In genomic region chr2:174415731-174416310, GRCm38 (mm10) we compare ENCODE assay signal across 8 mouse cellular contexts. TPM values are rescaled to one million over a fixed set of nuclear protein-coding genes. Genes with fewer than 3 reads are reported as not detected.
DNase-seq lines count a peak whose midpoint lies in the region; ATAC-seq and TF ChIP-seq lines count a peak whose summit lies in the region.

Gene Nelfcd (plus strand): TSS chr2:174415804.

- no peaks in the 10 kb centered on the region for H3K9me3 ChIP-seq in ES-E14 (ENCODE audit: control insufficient read depth, insufficient read depth, low read depth, low read length)
- no peaks in the 10 kb centered on the region for H3K9me3 ChIP-seq in forebrain, embryonic 16.5 days (ENCODE audit: control insufficient read depth, low read length)
- H3K9me3 ChIP-seq in lung, embryonic 14.5 days (ENCODE audit: low read depth, low read length) = no peaks in the 10 kb centered on the region

- no peaks in the 10 kb centered on the region; the same call in 1 of the 2 replicates for H3K36me3 ChIP-seq in ES-E14 (ENCODE audit: control insufficient read depth, insufficient read depth, low read length, poor library complexity, severe bottlenecking)
- no peaks in the 10 kb centered on the region for H3K36me3 ChIP-seq in forebrain, embryonic 16.5 days (ENCODE audit: control insufficient read depth, insufficient read depth)
- peaks cover 16% of the 10 kb centered on the region; the same call in 1 of the 2 replicates for H3K36me3 ChIP-seq in lung, embryonic 14.5 days (ENCODE audit: insufficient read depth)
- H3K36me3 ChIP-seq in thymus, adult 2 months (ENCODE audit: control insufficient read depth, insufficient read depth, low read length) = no peaks in the 10 kb centered on the region; the same call in 1 of the 2 replicates

- intact Hi-C loops in heart, postnatal 36 days (cut with DNase I) = loop anchor here (2.0 to 10.0 kb wide), 3 partner anchors 57 to 259 kb away; partner anchors contain the start of gene Prelid3b

- H3K4me3 ChIP-seq in ES-E14 (ENCODE audit: insufficient read depth in 1 of 2, low read depth in 1 of 2, low read length in 2 of 2, poor library complexity in 1 of 2, severe bottlenecking in 1 of 2) = peak within 1 kb of the TSS; percentile 92 to 100
- H3K4me3 ChIP-seq in forebrain, embryonic 16.5 days (replicated peaks; ENCODE audit: low read length) = peak within 1 kb of the TSS; percentile 90
- H3K4me3 ChIP-seq in layer of hippocampus, adult 2 months = peak within 1 kb of the TSS; percentile 63
- H3K4me3 ChIP-seq in lung, embryonic 14.5 days (ENCODE audit: low read depth, low read length) = peak within 1 kb of the TSS; percentile 87
- H3K4me3 ChIP-seq in olfactory bulb, adult 2 months (ENCODE audit: insufficient read depth, low read depth, low read length) = peak within 1 kb of the TSS; percentile 89
- peak within 1 kb of the TSS; percentile 83 for H3K4me3 ChIP-seq in thymus, adult 2 months (ENCODE audit: control insufficient read depth, insufficient read depth, low read length)

- no peak for TF ChIP-seq POLR2A in olfactory bulb, adult 2 months (IDR thresholded peaks at IDR 0.05; ENCODE audit: insufficient read depth, low read depth, low read length)
- peak; percentile 76 for TF ChIP-seq POLR2A in thymus, adult 2 months (IDR thresholded peaks at IDR 0.05; ENCODE audit: control insufficient read depth, extremely low read depth, insufficient read depth, low read length, poor library complexity)

- H3K4me2 ChIP-seq in forebrain, embryonic 16.5 days (ENCODE audit: low read length) = peak within 1 kb of the TSS; percentile 96
- H3K4me2 ChIP-seq in lung, embryonic 14.5 days = peak within 1 kb of the TSS; percentile 88

- no peaks in the 10 kb centered on the region for H3K4me1 ChIP-seq in ES-E14 (ENCODE audit: control insufficient read depth in 2 of 2, insufficient read depth in 2 of 2, low read length in 2 of 2, poor library complexity in 1 of 2)
- peaks cover 9% of the 10 kb centered on the region for H3K4me1 ChIP-seq in forebrain, embryonic 16.5 days (replicated peaks; ENCODE audit: control insufficient read depth, insufficient read depth, low read length)
- peaks cover 9% of the 10 kb centered on the region for H3K4me1 ChIP-seq in lung, embryonic 14.5 days (ENCODE audit: insufficient read depth)
- peaks cover 13% of the 10 kb centered on the region for H3K4me1 ChIP-seq in olfactory bulb, adult 2 months (ENCODE audit: control insufficient read depth, insufficient read depth, low read length)
- H3K4me1 ChIP-seq in thymus, adult 2 months (replicated peaks; ENCODE audit: control insufficient read depth, insufficient read depth, low read length) = peaks cover 6% of the 10 kb centered on the region

- peak; percentile 96 for ATAC-seq in forebrain, embryonic 16.5 days
- ATAC-seq in lung, embryonic 14.5 days (ENCODE audit: insufficient read depth) = peak; percentile 92

- H3K27ac ChIP-seq in ES-E14 (ENCODE audit: insufficient read depth, low read depth, low read length, poor library complexity, severe bottlenecking) = peak within 1 kb of the TSS; percentile 70; the same call in 1 of the 2 replicates
- H3K27ac ChIP-seq in forebrain, embryonic 16.5 days (ENCODE audit: low read length) = no peak within 1 kb of the TSS
- peak within 1 kb of the TSS; percentile 81 for H3K27ac ChIP-seq in layer of hippocampus, adult 2 months
- no peak within 1 kb of the TSS for H3K27ac ChIP-seq in lung, embryonic 14.5 days (ENCODE audit: low read depth)
- H3K27ac ChIP-seq in olfactory bulb, adult 2 months (ENCODE audit: insufficient read depth, low read depth, low read length) = no peak within 1 kb of the TSS
- no peak within 1 kb of the TSS for H3K27ac ChIP-seq in thymus, adult 2 months (ENCODE audit: control insufficient read depth, insufficient read depth, low read length)

- H3K9ac ChIP-seq in ES-E14 (ENCODE audit: insufficient read depth, low read depth, low read length, poor library complexity, severe bottlenecking) = peak within 1 kb of the TSS; percentile 100
- peak within 1 kb of the TSS; percentile 80 for H3K9ac ChIP-seq in forebrain, embryonic 16.5 days (replicated peaks; ENCODE audit: low read depth, low read length)
- H3K9ac ChIP-seq in lung, embryonic 14.5 days = peak within 1 kb of the TSS; percentile 87

- DNase-seq in ES-E14 (ENCODE audit: low read depth, low spot score) = peak; percentile 95
- DNase-seq in cerebellum, adult 11-12 months = peak; percentile 93
- DNase-seq in heart, postnatal 36 days = peak; percentile 95
- DNase-seq in layer of hippocampus, adult 2 months (ENCODE audit: low spot score in 2 of 2) = peak; percentile 92 to 94
- DNase-seq in lung, embryonic 14.5 days = peak; percentile 100
- DNase-seq in thymus, adult 2 months = peak; percentile 94

- in situ Hi-C loops in ES-E14 (cut with MboI; ENCODE audit: low sequenced_read_pairs in 2 of 2, unreplicated experiment in 2 of 2) = no loop called here

- under 1% methylated on average over 40 of the region's 40 CpGs for WGBS in forebrain, embryonic 16.5 days
- WGBS in lung, embryonic 14.5 days = under 1% methylated on average over 40 of the region's 40 CpGs
- under 1% methylated on average over 40 of the region's 40 CpGs for WGBS in olfactory bulb, adult 2 months
- under 1% methylated on average over 40 of the region's 40 CpGs for WGBS in thymus, adult 2 months

- no peak for TF ChIP-seq CTCF in layer of hippocampus, adult 2 months (conservative IDR thresholded peaks at IDR 0.05)
- TF ChIP-seq CTCF in lung, embryonic 14.5 days (IDR thresholded peaks at IDR 0.05; ENCODE audit: low read depth) = no peak
- no peak for TF ChIP-seq CTCF in olfactory bulb, adult 2 months (IDR thresholded peaks at IDR 0.05; ENCODE audit: insufficient read depth, low read depth, low read length)
- TF ChIP-seq CTCF in thymus, adult 2 months (IDR thresholded peaks at IDR 0.05; ENCODE audit: borderline replicate concordance, control insufficient read depth, extremely low read depth, insufficient read depth, low read length, poor library complexity) = peak; percentile 35; the same call in 1 of the 2 replicates

- H3K27me3 ChIP-seq in forebrain, embryonic 16.5 days (replicated peaks; ENCODE audit: control insufficient read depth, insufficient read depth, low read length) = no peaks in the 10 kb centered on the region
- H3K27me3 ChIP-seq in lung, embryonic 14.5 days (ENCODE audit: insufficient read depth, low read length) = no peaks in the 10 kb centered on the region
- no peaks in the 10 kb centered on the region for H3K27me3 ChIP-seq in thymus, adult 2 months (ENCODE audit: control insufficient read depth, insufficient read depth, low read length)

TF ChIP-seq in ES-E14, 5 proteins besides CTCF, POLR2A, EP300 and RAD21:
- TF ChIP-seq ZNF384 (IDR thresholded peaks at IDR 0.05; ENCODE audit: low read depth, low read length) = no peak
- no peak for TF ChIP-seq MAFK (IDR thresholded peaks at IDR 0.05; ENCODE audit: insufficient read depth, low read depth, low read length)
- TF ChIP-seq CHD2 (IDR thresholded peaks at IDR 0.05; ENCODE audit: low read depth, low read length) = peak; percentile 37; the same call in 1 of the 2 replicates
- no peak for TF ChIP-seq ZC3H11A (IDR thresholded peaks at IDR 0.05; ENCODE audit: borderline replicate concordance, low read depth, low read length)
- TF ChIP-seq HCFC1 (IDR thresholded peaks at IDR 0.05; ENCODE audit: borderline replicate concordance, insufficient read depth, low read length) = peak; percentile 49; the same call in 1 of the 2 replicates

RNA-seq across cellular contexts. Expression of gene Nelfcd, which starts in this region (rescaled TPM):
- 63.8 and 83.0 TPM in 2 replicates for total RNA-seq in ES-E14 (2012; rRNA removed)
- polyA plus RNA-seq in forebrain, embryonic 16.5 days (2015; fragmentation: Nextera tagmentation; extraction: Ambion mirVana) = 106 and 109 TPM in 2 replicates
- 10 to 100 TPM; 29.3 to 31.4 TPM for total RNA-seq in heart, postnatal 36 days (2021)
- 10 to 100 TPM; 45.2 to 55.6 TPM for total RNA-seq in layer of hippocampus, adult 2 months (2021)
- polyA plus RNA-seq in lung, embryonic 14.5 days (2014; fragmentation: Nextera tagmentation; extraction: Ambion mirVana) = 143 and 144 TPM in 2 replicates
- not detected in 2 replicates for polyA plus RNA-seq in olfactory bulb, adult 2 months (2012; ENCODE audit: insufficient read depth, insufficient read length, low replicate concordance, missing spikeins)
- polyA plus RNA-seq in thymus, adult 2 months (2012; rRNA removed) = 99.3 and 107 TPM in 2 replicates

Comparison
In these comparisons a context has a peak if more than half of its experiments do, and no peak if none do; other contexts are left out.
1. H3K27ac ChIP-seq: peak in ES-E14 (single experiment) and layer of hippocampus, adult 2 months (single experiment); none in forebrain, embryonic 16.5 days (single experiment), lung, embryonic 14.5 days (single experiment), olfactory bulb, adult 2 months (single experiment) and thymus, adult 2 months (single experiment).
2. Peak in every context shown above with its lines, with median percentiles within 50 percentile points of each other: DNase-seq, H3K4me3 ChIP-seq and H3K9ac ChIP-seq.